Mouse (Mus musculus): ENCODE results near the gene Sh3bgrl2.

The Sh3bgrl2 gene

GRCm38 (mm10) chr9:83560670-83561069 is 12.5 kb downstream of the Sh3bgrl2 start:
- DNase-seq (ENCODE audit: low spot score in 2 of 2), result no peak

DNA sequence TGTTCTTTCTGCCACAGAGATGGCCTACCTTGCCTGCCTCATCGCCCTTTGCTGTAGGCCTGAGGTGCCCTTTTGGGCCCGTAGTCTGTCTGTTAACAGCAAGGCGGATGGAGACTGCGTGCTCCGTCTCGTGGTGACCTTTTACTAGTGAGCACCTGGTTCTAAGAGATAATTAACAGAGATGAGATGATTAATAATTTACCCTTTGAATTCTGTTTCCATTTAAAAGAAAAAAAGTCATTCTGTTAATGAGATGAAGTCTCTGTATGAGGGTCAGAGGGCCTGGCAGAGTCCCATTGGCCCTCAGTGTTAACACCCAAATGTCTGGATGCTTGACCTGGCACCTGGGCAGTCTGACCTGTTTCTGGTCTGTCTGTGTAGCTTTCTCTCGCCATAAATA is 14.8 kb downstream of the Sh3bgrl2 start:
- DNase-seq (ENCODE audit: low spot score in 2 of 2), result no peak

DNA sequence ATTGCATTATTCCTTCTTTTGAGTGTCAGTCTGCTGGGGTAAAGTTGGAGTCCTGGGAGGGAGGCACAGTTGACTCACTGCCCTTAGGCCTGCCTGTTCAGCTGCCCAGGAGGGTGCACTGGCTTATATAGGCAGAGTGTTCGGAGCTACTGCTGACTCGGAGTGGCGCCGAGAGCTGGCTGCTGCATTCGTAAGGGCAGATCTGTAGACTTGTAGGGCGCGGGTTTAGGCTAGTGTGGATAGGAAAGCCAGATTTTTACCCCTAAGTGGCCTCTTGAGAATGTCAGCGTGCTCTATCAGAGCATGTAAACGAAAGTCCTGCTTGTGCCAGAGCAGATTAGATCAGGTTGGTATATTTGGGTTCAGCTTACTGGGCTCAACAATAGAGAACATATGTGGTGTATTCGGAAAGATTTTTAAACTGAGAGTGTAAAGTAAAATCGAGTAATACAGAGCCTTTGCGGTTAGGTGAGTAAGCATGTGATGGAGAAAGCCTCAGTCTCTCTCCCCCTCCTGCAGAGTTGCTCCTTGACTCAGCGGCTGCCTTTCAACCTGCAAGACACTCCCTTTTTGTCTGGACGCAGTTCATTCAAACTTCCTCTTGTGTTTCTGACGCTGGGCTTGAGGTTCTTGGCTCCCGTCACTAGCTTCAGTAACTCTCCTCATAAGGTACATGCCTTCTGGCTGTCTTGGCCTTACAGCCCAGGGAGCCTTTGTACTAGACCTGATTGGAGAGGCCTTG is 15.9 kb downstream of the Sh3bgrl2 start:
- DNase-seq (ENCODE audit: low spot score in 2 of 2), result no peak

DNA sequence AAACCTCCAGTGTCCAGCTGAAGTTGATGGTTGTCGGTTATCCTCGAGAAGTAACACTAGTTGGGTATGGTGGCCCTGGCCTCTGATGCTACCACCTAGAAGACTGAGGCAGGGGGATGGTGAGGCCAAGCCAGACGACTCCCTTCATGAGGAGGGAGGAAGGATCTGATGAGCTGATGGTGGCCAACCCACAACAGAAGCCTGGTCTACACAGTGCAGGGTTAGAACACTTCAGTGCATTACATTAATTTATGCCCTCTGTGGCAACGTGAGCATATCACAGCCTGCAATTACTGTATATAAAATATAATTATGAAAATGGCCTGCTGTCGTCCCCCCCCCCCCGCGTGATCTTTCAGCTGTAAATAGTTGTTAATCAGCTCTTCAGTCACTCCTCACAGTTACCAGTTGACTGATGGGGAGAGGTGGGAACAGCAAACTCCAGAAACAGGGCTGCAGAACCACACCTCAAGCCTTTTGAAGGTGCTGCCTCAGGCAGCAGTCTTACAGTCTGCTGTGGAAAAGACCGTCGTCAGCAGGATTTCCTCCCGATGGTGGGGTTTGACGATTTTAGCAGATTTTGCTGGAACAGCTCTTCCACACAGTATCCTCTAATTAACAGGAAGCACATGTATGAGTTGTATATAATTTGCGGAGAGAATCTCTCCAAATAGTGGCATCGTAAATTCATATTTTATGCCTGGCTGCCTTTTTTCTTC is 17.0 kb downstream of the Sh3bgrl2 start:
- DNase-seq (ENCODE audit: low spot score in 2 of 2), result no peak

DNA sequence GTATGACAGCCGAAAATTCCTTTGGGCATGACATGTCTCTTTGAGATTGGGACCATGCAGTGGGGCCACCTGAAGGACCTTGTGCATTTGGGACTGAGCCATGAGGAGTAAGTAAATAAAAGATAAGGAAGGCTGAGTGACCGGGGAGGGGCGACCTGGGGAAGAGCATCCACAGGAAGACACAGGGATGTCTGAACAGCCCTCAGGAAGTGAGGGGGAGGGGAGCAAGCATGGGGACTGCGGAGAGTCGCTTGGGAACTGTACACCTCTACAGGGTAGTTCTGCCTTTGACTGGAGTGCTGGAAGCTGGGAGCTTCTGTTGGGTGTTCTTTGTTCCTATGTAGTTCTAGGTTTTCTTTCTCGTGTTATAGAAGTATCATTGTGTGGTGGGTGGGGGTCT is 18.0 kb downstream of the Sh3bgrl2 start:
- DNase-seq (ENCODE audit: low spot score in 2 of 2), result no peak

GRCm38 (mm10) chr9:83568125-83568524 is 20.0 kb downstream of the Sh3bgrl2 start:
- DNase-seq (ENCODE audit: low spot score in 2 of 2), result no peak

GRCm38 (mm10) chr9:83568937-83569336 is 20.8 kb downstream of the Sh3bgrl2 start:
- DNase-seq (ENCODE audit: low spot score in 2 of 2), result no peak

DNA sequence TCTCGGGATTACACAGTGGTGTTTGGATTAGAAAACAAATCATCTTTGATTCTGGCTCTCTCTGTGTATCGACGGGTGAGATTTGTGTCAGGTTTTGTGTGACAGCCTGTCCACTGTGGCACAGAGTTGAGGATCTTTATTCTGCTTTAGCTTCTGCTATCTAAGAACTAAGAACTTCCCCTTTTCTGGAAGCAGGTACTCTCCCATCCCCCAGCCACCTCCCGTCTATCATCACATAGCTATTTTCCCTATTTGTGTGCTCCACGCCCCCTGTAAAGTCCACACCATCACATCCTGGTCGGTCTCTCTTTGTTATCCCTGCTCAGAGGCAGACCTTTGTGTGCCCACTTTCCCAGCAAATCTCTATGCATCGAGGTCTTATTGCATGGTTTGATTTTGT is 21.8 kb downstream of the Sh3bgrl2 start:
- DNase-seq (ENCODE audit: low spot score in 2 of 2), result no peak

DNA sequence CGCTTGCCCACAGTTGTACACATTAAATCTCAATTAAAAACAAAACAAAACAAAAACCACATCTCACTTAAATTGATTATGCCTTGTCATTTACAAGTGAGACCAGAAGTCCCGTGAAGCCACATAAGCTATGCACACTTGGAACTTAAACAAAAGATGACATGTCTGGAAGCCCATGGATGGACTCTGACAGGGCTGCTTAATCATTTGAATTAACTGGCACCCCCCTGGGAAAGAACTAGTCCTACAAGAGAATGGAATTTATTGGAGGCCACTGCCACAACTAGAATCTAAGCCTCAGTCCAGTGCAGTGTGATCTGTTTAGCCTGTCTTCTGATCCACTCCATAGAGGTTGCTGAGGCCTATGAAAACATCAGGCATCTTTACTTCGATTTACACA is 23.2 kb downstream of the Sh3bgrl2 start:
- no peak for DNase-seq (ENCODE audit: low spot score in 2 of 2)

GRCm38 (mm10) chr9:83572326-83572725 is 24.2 kb downstream of the Sh3bgrl2 start:
- DNase-seq (ENCODE audit: low spot score in 2 of 2), result no peak

GRCm38 (mm10) chr9:83572870-83573269 is 24.7 kb downstream of the Sh3bgrl2 start:
- no peak for DNase-seq (ENCODE audit: low spot score in 2 of 2)

DNA sequence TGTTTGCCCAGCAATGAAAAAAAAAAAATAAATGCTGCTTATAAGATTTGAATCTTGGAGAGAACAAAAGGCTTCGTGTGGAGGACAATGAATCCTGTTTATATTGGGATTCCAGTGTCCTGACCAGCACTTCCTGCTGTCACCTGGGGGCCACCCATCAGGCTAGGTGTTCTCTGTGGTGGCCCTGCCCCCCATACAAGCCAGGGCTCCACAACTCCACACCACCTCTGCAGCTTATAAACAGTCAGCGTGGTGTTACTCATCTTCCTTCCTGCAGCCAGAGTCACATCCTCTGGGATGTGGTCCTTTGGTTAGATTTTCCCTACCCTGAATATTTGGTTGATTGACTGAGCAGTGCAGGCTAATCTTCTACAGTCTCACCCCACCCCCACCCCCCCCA is 25.5 kb downstream of the Sh3bgrl2 start:
- no peak for DNase-seq (ENCODE audit: low spot score in 2 of 2)

DNA sequence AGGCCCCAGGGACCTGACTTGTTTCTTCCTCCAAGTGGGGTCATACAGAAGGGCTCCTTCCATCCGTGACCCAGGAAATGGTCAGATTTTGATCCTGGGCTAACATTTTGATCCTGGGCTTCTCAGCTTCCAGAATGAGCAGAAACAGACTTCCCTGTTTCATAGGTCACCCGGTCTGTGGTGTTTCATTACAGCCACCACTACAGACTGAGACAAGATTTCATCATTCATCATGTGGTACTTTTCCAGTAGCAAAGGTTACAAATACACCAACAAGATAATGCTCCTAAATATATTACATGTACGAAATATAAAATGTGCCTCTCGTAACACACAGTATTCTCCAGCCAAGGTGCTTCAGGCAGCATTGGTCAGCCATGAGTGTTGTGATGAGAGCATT is 27.3 kb downstream of the Sh3bgrl2 start:
- no peak for DNase-seq (ENCODE audit: low spot score in 2 of 2)

- DNase-seq (ENCODE audit: low spot score in 2 of 2), result no peak
Observed at GRCm38 (mm10) chr9:83576018-83576688, 28.0 kb downstream of the Sh3bgrl2 start.

GRCm38 (mm10) chr9:83576689-83577057 is 28.5 kb downstream of the Sh3bgrl2 start:
- DNase-seq (ENCODE audit: low spot score in 2 of 2), result peak; percentile 28 to 32

- DNase-seq (ENCODE audit: low spot score in 2 of 2), result no peak
Observed at GRCm38 (mm10) chr9:83577260-83577659, 29.1 kb downstream of the Sh3bgrl2 start.

DNA sequence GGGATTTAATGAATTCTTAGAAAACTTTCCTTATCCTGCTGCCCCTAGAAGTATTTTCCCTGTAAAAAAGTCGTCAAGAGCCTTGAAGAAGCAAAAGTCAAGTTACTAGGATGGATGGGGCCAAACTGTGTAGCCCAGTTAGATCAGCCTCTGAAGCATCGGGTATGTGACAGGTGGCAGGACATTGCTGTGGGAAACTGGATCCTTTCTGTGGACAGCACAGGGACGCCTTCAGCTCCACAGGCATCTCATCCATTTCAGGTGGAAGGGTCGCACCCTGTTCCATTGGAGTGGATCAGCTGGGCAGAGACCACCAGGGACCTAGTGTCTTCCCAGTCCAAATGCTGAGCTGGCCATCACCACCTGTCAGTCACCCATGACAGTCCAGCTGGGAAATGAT is 30.9 kb downstream of the Sh3bgrl2 start:
- DNase-seq (ENCODE audit: low spot score in 2 of 2), result no peak

DNA sequence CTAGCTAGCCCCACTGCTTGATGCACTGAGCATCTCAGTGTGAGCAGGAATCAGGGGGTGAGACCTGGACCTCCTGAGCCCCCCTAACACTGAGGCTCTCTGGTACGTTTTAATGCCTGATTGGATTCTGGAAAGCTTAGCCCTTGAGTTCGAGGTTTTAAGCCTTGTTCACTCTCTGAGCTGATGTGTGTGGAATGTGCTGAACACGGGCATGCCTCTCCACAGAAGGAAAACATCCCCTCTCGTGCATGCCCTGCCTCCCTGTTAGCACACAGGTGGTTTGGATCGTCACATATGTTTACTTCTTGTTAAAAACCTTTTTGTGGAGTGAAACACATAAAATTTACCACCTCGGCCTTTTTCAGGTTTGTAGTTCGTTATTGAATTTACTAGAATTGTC is 34.6 kb downstream of the Sh3bgrl2 start:
- no peak for DNase-seq (ENCODE audit: low spot score in 2 of 2)

GRCm38 (mm10) chr9:83586316-83587050 is 38.4 kb downstream of the Sh3bgrl2 start:
- no peak for DNase-seq (ENCODE audit: low spot score in 2 of 2)

- DNase-seq (ENCODE audit: low spot score in 2 of 2), result no peak
Observed at GRCm38 (mm10) chr9:83587116-83587515, 39.0 kb downstream of the Sh3bgrl2 start.

DNA sequence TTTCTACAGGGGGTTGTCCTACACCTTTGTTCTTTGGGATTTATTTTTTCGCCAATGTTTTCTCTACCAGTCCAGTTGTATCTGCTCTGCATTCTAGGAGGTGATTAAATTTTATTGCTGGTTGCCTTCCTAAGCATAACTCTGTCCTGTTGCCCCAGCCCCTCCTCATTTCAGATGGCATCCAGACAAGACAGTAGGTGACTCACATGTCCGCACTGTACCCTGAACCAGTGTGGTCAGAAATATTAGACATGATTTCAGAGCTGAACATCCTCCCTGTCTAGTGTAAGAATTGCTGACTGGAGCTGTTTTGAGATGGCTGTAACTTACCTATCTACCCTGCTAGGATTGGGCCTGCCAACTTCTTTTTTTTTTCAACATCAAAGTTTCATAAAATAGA is 40.9 kb downstream of the Sh3bgrl2 start:
- no peak for DNase-seq (ENCODE audit: low spot score in 2 of 2)
